Mouse (Mus musculus): ENCODE data around the gene Prkn.

GRCm38 (mm10) chr17:12102326-12102725 lies 1262.1 kb downstream of the Prkn start:
- TF ChIP-seq POLR2A (IDR thresholded peaks at IDR 0.05; ENCODE audit: control insufficient read depth in 1 of 2, insufficient read depth in 1 of 2, low read depth in 1 of 2, low read length in 2 of 2, poor library complexity in 1 of 2) (no peak), CTCF (IDR thresholded peaks at IDR 0.05 in 2 of 3, conservative IDR thresholded peaks at IDR 0.05 in 1 of 3; ENCODE audit: control insufficient read depth in 1 of 3, insufficient read depth in 1 of 3, low read depth in 2 of 3, low read length in 3 of 3, poor library complexity in 1 of 3, severe bottlenecking in 1 of 3) (no peak), JUND (IDR thresholded peaks at IDR 0.05; ENCODE audit: low read depth, low read length) (no peak), NRF1 (IDR thresholded peaks at IDR 0.05; ENCODE audit: insufficient read depth, low read depth, low read length, poor library complexity, severe bottlenecking) (no peak), GATA1 (IDR thresholded peaks at IDR 0.05; ENCODE audit: low read depth, low read length) (no peak), EP300 (IDR thresholded peaks at IDR 0.05; ENCODE audit: low read depth in 1 of 2, low read length in 2 of 2) (no peak), ZNF384 (IDR thresholded peaks at IDR 0.05; ENCODE audit: low read depth, low read length) (no peak), BHLHE40 (IDR thresholded peaks at IDR 0.05; ENCODE audit: borderline replicate concordance, low read depth, low read length) (no peak), ETS1 (IDR thresholded peaks at IDR 0.05; ENCODE audit: low read depth, low read length) (no peak), TAL1 (IDR thresholded peaks at IDR 0.05; ENCODE audit: low read length) (no peak), UBTF (IDR thresholded peaks at IDR 0.05; ENCODE audit: borderline replicate concordance, insufficient read depth, low read depth, low read length) (no peak), USF1 (IDR thresholded peaks at IDR 0.05; ENCODE audit: low read depth, low read length) (no peak), HCFC1 (IDR thresholded peaks at IDR 0.05; ENCODE audit: low read depth, low read length) (no peak), SMC3 (IDR thresholded peaks at IDR 0.05; ENCODE audit: low read depth, low read length) (no peak)

Data from MEL (cell line).